Mouse (Mus musculus) brain, embryonic 14.5 days (tissue): ENCODE results near the gene Slc39a3.

Experiments
- CTCF ChIP-seq: fragments of 200-500 bp; IDR thresholded peaks from 2 replicates; pipeline ENCODE4 v1.5.1; 2012; ENCODE audit warnings: inconsistent platforms, mild to moderate bottlenecking, moderate library complexity, borderline replicate concordance; ENCODE audit not compliant: insufficient read depth, insufficient read length; ENCODE audit errors: extremely low read depth
- POLR2A ChIP-seq: fragments of 200-500 bp; IDR thresholded peaks from 2 replicates; pipeline ENCODE4 v1.6.1; 2012; ENCODE audit warnings: mild to moderate bottlenecking, inconsistent platforms, borderline replicate concordance; ENCODE audit not compliant: poor library complexity, insufficient read depth, insufficient read length, severe bottlenecking; ENCODE audit errors: extremely low read depth

GRCm38 (mm10) chr10:81059603-81060543, 22.6 kb upstream of the Slc39a3 start, which contains the start of gene Sgta:
- TF ChIP-seq POLR2A (peak; percentile 84; the same call in 1 of the 2 replicates), CTCF (no peak)
